8 mouse cellular contexts compared by ENCODE assay signal in genomic region chr16:78217633-78218032, GRCm38 (mm10).
DNase-seq lines count a peak whose midpoint lies in the region; ATAC-seq and TF ChIP-seq lines count a peak whose summit lies in the region.

No protein-coding gene starts in this region.

- peak overlapping the region; percentile 58 for H3K4me2 ChIP-seq in heart, postnatal 0 days (ENCODE audit: low read depth, low read length)
- H3K4me2 ChIP-seq in intestine, embryonic 16.5 days (ENCODE audit: low read depth, low read length), result no peak overlapping the region

- H3K27me3 ChIP-seq in embryonic facial prominence, embryonic 10.5 days (replicated peaks; ENCODE audit: low read depth, poor library complexity, severe bottlenecking), result no peaks in the 10 kb centered on the region
- H3K27me3 ChIP-seq in heart, postnatal 0 days (ENCODE audit: control insufficient read depth, insufficient read depth, low read length), result no peaks in the 10 kb centered on the region
- no peaks in the 10 kb centered on the region for H3K27me3 ChIP-seq in megakaryocyte, embryonic 14.5 days (replicated peaks)
- H3K27me3 ChIP-seq in intestine, embryonic 16.5 days (replicated peaks; ENCODE audit: control insufficient read depth, insufficient read depth, low read length), result no peaks in the 10 kb centered on the region

- no peak; the same call in 1 of the 2 replicates for ATAC-seq in heart, postnatal 0 days (ENCODE audit: insufficient read depth, low read depth)
- no peak for ATAC-seq in intestine, embryonic 16.5 days

- no peak overlapping the region for H3K27ac ChIP-seq in embryonic facial prominence, embryonic 10.5 days (replicated peaks)
- no peak overlapping the region; the same call in 1 of the 2 replicates for H3K27ac ChIP-seq in heart, postnatal 0 days (ENCODE audit: low read depth)
- no peak overlapping the region for H3K27ac ChIP-seq in intestine, embryonic 16.5 days (ENCODE audit: low read length)

- no peak for TF ChIP-seq EP300 in heart, postnatal 0 days (IDR thresholded peaks at IDR 0.05; ENCODE audit: low read depth)

- WGBS in embryonic facial prominence, embryonic 10.5 days, result 45% methylated on average over 6 of the region's 6 CpGs
- 41% methylated on average over 6 of the region's 6 CpGs for WGBS in heart, postnatal 0 days
- WGBS in intestine, embryonic 16.5 days, result 43% methylated on average over 6 of the region's 6 CpGs

- no peaks in the 10 kb centered on the region for H3K9me3 ChIP-seq in embryonic facial prominence, embryonic 10.5 days
- no peaks in the 10 kb centered on the region for H3K9me3 ChIP-seq in heart, postnatal 0 days (replicated peaks; ENCODE audit: control insufficient read depth, low read length)
- H3K9me3 ChIP-seq in megakaryocyte, embryonic 14.5 days, result no peaks in the 10 kb centered on the region
- H3K9me3 ChIP-seq in intestine, embryonic 16.5 days (ENCODE audit: control insufficient read depth, low read length), result no peaks in the 10 kb centered on the region

- H3K4me3 ChIP-seq in embryonic facial prominence, embryonic 10.5 days, result no peak overlapping the region
- H3K4me3 ChIP-seq in heart, postnatal 0 days (ENCODE audit: low read depth, low read length), result no peak overlapping the region
- peak overlapping the region; percentile 83 for H3K4me3 ChIP-seq in megakaryocyte, embryonic 14.5 days (replicated peaks)
- no peak overlapping the region for H3K4me3 ChIP-seq in intestine, embryonic 16.5 days (ENCODE audit: low read length)

- peaks cover 12% of the 10 kb centered on the region for H3K4me1 ChIP-seq in embryonic facial prominence, embryonic 10.5 days
- H3K4me1 ChIP-seq in heart, postnatal 0 days (ENCODE audit: control insufficient read depth, insufficient read depth), result no peaks in the 10 kb centered on the region
- H3K4me1 ChIP-seq in megakaryocyte, embryonic 14.5 days, result peaks cover 6% of the 10 kb centered on the region
- no peaks in the 10 kb centered on the region; the same call in 1 of the 2 replicates for H3K4me1 ChIP-seq in intestine, embryonic 16.5 days (ENCODE audit: control insufficient read depth, insufficient read depth, low read length)

- H3K9ac ChIP-seq in heart, postnatal 0 days (replicated peaks; ENCODE audit: low read depth, low read length), result no peak overlapping the region
- H3K9ac ChIP-seq in intestine, embryonic 16.5 days (ENCODE audit: low read depth, low read length), result no peak overlapping the region

- DNase-seq in layer of hippocampus, postnatal 10 days (ENCODE audit: low spot score in 2 of 2), result peak; percentile 16 to 32
- no peak for DNase-seq in layer of hippocampus, postnatal 36 days
- peak; percentile 21 for DNase-seq in embryonic facial prominence, embryonic 10.5 days (ENCODE audit: low spot score)
- DNase-seq in heart, postnatal 0 days (ENCODE audit: low spot score), result peak; percentile 34
- no peak for DNase-seq in embryo, embryonic 10 days (ENCODE audit: low spot score)
- DNase-seq in thymus, postnatal 25 days, result no peak

- H3K36me3 ChIP-seq in embryonic facial prominence, embryonic 10.5 days (replicated peaks), result no peaks in the 10 kb centered on the region
- no peaks in the 10 kb centered on the region for H3K36me3 ChIP-seq in heart, postnatal 0 days (replicated peaks; ENCODE audit: control insufficient read depth, insufficient read depth, low read length)
- H3K36me3 ChIP-seq in megakaryocyte, embryonic 14.5 days (replicated peaks; ENCODE audit: low read length), result no peaks in the 10 kb centered on the region
- H3K36me3 ChIP-seq in intestine, embryonic 16.5 days (ENCODE audit: control insufficient read depth, insufficient read depth, low read length), result no peaks in the 10 kb centered on the region

- TF ChIP-seq CTCF in heart, postnatal 0 days (IDR thresholded peaks at IDR 0.05; ENCODE audit: low read depth), result no peak

Comparison
In these comparisons a context has a peak if more than half of its experiments do, and no peak if none do; other contexts are left out.
1. DNase-seq: peak in layer of hippocampus, postnatal 10 days (2 of 2), embryonic facial prominence, embryonic 10.5 days (single experiment) and heart, postnatal 0 days (single experiment); none in layer of hippocampus, postnatal 36 days (0 of 2), embryo, embryonic 10 days (single experiment) and thymus, postnatal 25 days (single experiment).